Mouse (Mus musculus) leukemia stem cell, adult 10-12 weeks (primary cell): ENCODE measurements around the gene Ctsll3. TPM values are rescaled to one million over a fixed set of nuclear protein-coding genes. Genes with fewer than 3 reads are reported as not detected.

ENCODE experiments used
- polyA plus RNA-seq: library from polyadenylated mRNA; stranded (reverse); fragments of >175 nt; gene quantifications from 2 replicates; pipeline ENCODE4 v1.2.3, GENCODE M21; 2012; ENCODE audit warnings: low replicate concordance

The Ctsll3 gene
- polyA plus RNA-seq = not detected in 2 replicates

DNA sequence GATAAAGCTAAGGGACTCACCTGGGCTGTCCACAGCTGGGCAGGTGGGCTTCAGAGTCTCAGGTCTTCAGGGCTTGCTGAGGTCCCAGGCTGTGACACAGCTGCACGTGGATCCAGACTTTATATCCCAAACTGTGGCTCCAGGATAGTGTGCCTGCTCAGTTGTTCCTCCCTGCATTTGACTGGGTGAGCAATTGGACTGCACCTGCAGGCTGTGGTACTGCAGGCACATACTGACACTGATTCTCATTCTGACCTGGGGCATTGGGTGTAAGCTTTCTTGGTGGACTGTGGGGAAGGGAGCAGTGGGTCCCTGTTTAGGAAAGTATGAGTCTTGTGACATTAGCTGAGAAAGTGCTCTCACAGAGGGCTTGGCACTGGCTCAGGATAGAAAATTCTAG lies at the start of gene Ctsll3:
Gene Ctsll3 (minus strand): TSS at position 101 of the 400 bp plus-strand sequence.

DNA sequence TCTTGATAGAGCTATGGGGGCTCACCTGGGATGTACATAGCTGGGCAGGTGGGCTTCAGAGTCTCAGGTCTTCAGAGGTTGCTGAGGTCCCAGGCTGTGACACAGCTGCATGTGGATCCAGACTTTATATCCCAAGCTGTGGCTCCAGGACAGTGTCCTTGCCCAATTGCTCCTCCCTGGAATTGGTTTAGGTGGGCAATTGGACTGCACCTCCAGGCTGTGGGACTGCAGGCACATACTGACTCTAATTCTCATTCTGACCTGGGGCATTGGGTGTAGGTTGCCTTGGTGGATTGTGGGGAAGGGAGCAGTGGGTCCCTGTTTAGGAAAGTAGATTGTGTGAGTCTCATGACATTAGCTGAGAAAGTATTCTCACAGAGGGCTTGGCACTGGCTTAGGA lies 16.4 kb downstream of the Ctsll3 start, which contains the start of gene BC051665:
Gene BC051665 (minus strand): TSS at position 101 of the 400 bp plus-strand sequence.

Other genes with a start within 250 kb of the Ctsll3 start
- 4.6 and 4.7 TPM in 2 replicates for gene Dapk1, start 200.9 kb downstream of the Ctsll3 start, polyA plus RNA-seq
- gene BC051665, start 16.5 kb downstream of the Ctsll3 start, polyA plus RNA-seq = not detected in 2 replicates
- 0.20 TPM in 1 of 2 replicates, not detected in the other for gene 4930486L24Rik, start 61.6 kb upstream of the Ctsll3 start, polyA plus RNA-seq
- gene Gm49392, start 94.0 kb upstream of the Ctsll3 start, polyA plus RNA-seq = not detected in 2 replicates
- gene Ctla2b, start 94.6 kb upstream of the Ctsll3 start, polyA plus RNA-seq = not detected in 2 replicates
- not detected in 2 replicates for gene Tpbpb, start 102.0 kb upstream of the Ctsll3 start, polyA plus RNA-seq
- gene Gm49393, start 132.7 kb upstream of the Ctsll3 start, polyA plus RNA-seq = not detected in 2 replicates
- gene Gm49391, start 133.7 kb upstream of the Ctsll3 start, polyA plus RNA-seq = not detected in 2 replicates
- gene Ctla2a, start 133.8 kb upstream of the Ctsll3 start, polyA plus RNA-seq = 0.46 and 1.5 TPM in 2 replicates
- gene Tpbpa, start 139.1 kb upstream of the Ctsll3 start, polyA plus RNA-seq = not detected in 2 replicates
- not detected in 2 replicates for gene Ctsj, start 203.1 kb upstream of the Ctsll3 start, polyA plus RNA-seq
- gene Ctsq, start 237.8 kb upstream of the Ctsll3 start, polyA plus RNA-seq = not detected in 2 replicates